Mouse (Mus musculus): ENCODE measurements around the gene Fbxl19.

Gene Fbxl19

GRCm38 (mm10) chr7:127744366-127745045 is at the start of gene Fbxl19:
Fbxl19 (plus strand) TSS chr7:127744543.
- DNase-seq (ENCODE audit: low read depth, low spot score) = no peak

- no peak for DNase-seq (ENCODE audit: low read depth, low spot score)
These were observed 45.4 kb upstream of the Fbxl19 start for GRCm38 (mm10) chr7:127698986-127699385.

DNA sequence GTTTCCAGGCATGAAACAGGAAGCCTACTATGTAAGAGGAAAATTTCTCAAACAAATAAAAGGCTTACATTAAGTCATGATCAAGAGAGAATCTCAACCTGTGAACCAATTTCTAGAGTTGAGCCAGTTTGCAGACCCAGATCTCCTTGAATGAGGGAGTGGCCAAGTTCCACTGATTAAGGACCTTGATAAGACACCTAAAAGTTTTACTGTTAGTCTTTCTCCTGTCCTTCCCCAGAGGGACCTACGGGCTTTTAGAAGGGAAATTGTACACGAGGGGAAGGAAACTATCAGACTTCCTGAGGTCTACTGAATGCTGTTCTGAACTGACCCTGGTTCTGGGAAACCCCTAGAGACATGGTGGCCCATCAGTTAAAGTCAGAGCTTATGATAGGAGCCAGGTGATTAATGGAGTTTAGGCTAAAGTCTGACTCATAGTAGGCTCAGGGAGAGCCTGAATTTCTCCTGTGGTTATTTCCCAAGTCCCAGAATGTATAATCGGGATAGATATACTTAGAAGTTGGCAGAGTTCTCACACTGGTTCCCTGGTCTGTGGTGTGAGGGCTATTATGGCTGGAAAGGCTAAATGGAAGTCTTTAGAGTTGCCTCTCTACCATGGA is 43.5 kb upstream of the Fbxl19 start:
- no peak for DNase-seq (ENCODE audit: low read depth, low spot score)

- no peak for DNase-seq (ENCODE audit: low read depth, low spot score)
These were observed 40.7 kb upstream of the Fbxl19 start for GRCm38 (mm10) chr7:127703561-127704178.

- no peak for DNase-seq (ENCODE audit: low read depth, low spot score)
These were observed 39.7 kb upstream of the Fbxl19 start for GRCm38 (mm10) chr7:127704598-127704997.

GRCm38 (mm10) chr7:127705706-127706105 is 38.6 kb upstream of the Fbxl19 start:
- DNase-seq (ENCODE audit: low read depth, low spot score) = no peak

GRCm38 (mm10) chr7:127707045-127707956 is 37.0 kb upstream of the Fbxl19 start:
- no peak for DNase-seq (ENCODE audit: low read depth, low spot score)

DNA sequence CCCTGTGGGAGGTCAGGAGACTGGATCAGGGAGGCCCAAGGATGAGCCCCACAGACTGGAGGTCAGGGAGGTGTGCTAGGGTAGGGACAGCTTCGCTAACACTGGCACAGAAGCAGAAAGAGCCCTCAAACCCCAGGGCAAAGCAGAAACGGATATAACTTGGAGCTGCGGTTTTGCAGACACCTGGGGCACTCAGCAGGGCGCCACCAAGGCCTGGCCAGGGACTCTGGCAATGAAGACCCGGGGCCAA is 36.5 kb upstream of the Fbxl19 start:
- DNase-seq (ENCODE audit: low read depth, low spot score) = no peak

- DNase-seq (ENCODE audit: low read depth, low spot score) = peak; percentile 62
These were observed 35.9 kb upstream of the Fbxl19 start, which contains the start of gene Bcl7c for GRCm38 (mm10) chr7:127708207-127709078. Bcl7c (minus strand) TSS chr7:127708933.

GRCm38 (mm10) chr7:127709261-127709979 is 34.9 kb upstream of the Fbxl19 start:
- DNase-seq (ENCODE audit: low read depth, low spot score) = no peak

- DNase-seq (ENCODE audit: low read depth, low spot score) = no peak
These were observed 33.3 kb upstream of the Fbxl19 start for GRCm38 (mm10) chr7:127711031-127711430.

DNA sequence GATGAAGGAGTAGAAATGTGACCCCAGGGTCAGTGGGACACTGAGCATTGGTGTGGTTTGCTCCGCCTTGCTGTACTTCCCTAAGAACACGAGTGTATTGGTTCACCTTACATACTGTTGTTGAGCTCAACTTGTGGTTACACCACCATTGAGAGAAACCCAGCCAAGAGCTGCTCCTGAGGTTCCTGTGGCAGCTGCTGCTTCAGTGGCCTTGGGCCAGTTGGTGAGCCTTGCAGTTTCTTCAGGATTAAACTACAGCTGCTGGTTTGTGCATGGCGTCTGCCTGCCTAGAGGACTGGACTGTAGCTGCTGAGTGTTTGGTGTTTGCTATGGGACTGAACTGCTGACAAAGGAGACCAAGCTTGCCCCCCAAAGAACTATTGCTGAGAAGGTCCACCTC is 32.9 kb upstream of the Fbxl19 start:
- DNase-seq (ENCODE audit: low read depth, low spot score) = no peak

- DNase-seq (ENCODE audit: low read depth, low spot score) = peak; percentile 64
These were observed 31.6 kb upstream of the Fbxl19 start, which contains the start of gene Ctf1 for GRCm38 (mm10) chr7:127712461-127713385. Ctf1 (plus strand) TSS chr7:127712736.

DNA sequence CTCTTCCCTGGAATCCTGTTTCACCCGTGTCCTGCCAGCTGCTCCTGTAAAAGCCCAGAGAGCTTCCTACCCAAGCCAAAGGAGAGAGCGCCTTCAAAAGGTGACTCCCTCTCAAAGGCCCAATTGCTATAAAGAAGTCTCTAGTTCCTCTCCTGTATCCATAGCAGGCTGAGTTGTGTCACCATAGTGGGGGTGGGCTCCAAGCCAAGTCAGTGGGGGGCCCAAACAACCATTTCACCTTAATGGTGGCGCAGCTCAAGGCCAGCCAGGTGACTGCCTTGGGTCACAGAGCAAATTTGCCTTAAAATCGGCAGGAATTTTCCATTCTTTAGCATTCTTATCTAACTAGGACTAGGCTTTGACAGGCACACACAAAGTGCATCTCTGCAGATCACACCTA is 29.5 kb upstream of the Fbxl19 start:
- no peak for DNase-seq (ENCODE audit: low read depth, low spot score)

GRCm38 (mm10) chr7:127716992-127717391 is 27.4 kb upstream of the Fbxl19 start:
- DNase-seq (ENCODE audit: low read depth, low spot score) = no peak

- DNase-seq (ENCODE audit: low read depth, low spot score) = no peak
These were observed 26.0 kb upstream of the Fbxl19 start for GRCm38 (mm10) chr7:127718339-127718738.

GRCm38 (mm10) chr7:127719258-127719657 is 25.1 kb upstream of the Fbxl19 start:
- no peak for DNase-seq (ENCODE audit: low read depth, low spot score)

- no peak for DNase-seq (ENCODE audit: low read depth, low spot score)
These were observed 18.9 kb upstream of the Fbxl19 start for GRCm38 (mm10) chr7:127725490-127725889.

- DNase-seq (ENCODE audit: low read depth, low spot score) = no peak
These were observed 18.4 kb upstream of the Fbxl19 start for GRCm38 (mm10) chr7:127725924-127726323.
